Mouse (Mus musculus) midbrain, postnatal 0 days (tissue): ENCODE measurements at regions not wholly inside any gene's neighbourhood (a gene's known extent, or its start where the extent isn't known, plus 50 kb on each side); places are given as distances from the start of the nearest gene placed in this dataset.

Source experiments
- ATAC-seq: fragments of 200-750 bp; cut with Nextera tagmentation; 2 replicates; pipeline ENCODE4 v1.8.0; 2017; ENCODE audit warnings: moderate number of reproducible peaks, mild to moderate bottlenecking, moderate TSS enrichment, moderate library complexity; ENCODE audit not compliant: low FRiP score
- DNase-seq: peaks from one replicate; pipeline ENCODE4 v3.0.0-alpha.2; 2015; ENCODE audit warnings: low spot score
- H3K27ac ChIP-seq: fragments of 300-500 bp; sonication (generic); 2 replicates; pipeline ENCODE4 v1.5.1; 2014; ENCODE audit warnings: low read depth, mild to moderate bottlenecking, low read length, mixed read lengths
- H3K27me3 ChIP-seq: fragments of 300-500 bp; sonication (generic); 2 replicates; pipeline ENCODE4 v1.6.1; 2014; ENCODE audit warnings: low read length, control low read depth, mixed read lengths; ENCODE audit not compliant: insufficient read depth
- H3K36me3 ChIP-seq: fragments of 300-500 bp; sonication (generic); 2 replicates; pipeline ENCODE4 v1.6.1; 2014; ENCODE audit warnings: low read length, control low read depth, mixed read lengths; ENCODE audit not compliant: insufficient read depth
- H3K4me1 ChIP-seq: fragments of 300-500 bp; sonication (generic); 2 replicates; pipeline ENCODE4 v1.6.1; 2014; ENCODE audit warnings: mild to moderate bottlenecking, control low read depth, antibody characterized with exemption, low read length, mixed read lengths; ENCODE audit not compliant: insufficient read depth
- H3K4me2 ChIP-seq: fragments of 300-500 bp; sonication (generic); 2 replicates; pipeline ENCODE4 v1.6.1; 2014; ENCODE audit warnings: low read depth, mild to moderate bottlenecking, low read length, mixed read lengths; ENCODE audit not compliant: poor library complexity, severe bottlenecking
- H3K4me3 ChIP-seq: fragments of 300-500 bp; sonication (generic); 2 replicates; pipeline ENCODE4 v1.5.1; 2014; ENCODE audit warnings: low read depth, mild to moderate bottlenecking, low read length, moderate library complexity
- H3K9ac ChIP-seq: fragments of 300-500 bp; sonication (generic); replicated peaks from 2 replicates; pipeline ENCODE4 v1.6.1; 2014; ENCODE audit warnings: mild to moderate bottlenecking, low read length, moderate library complexity, mixed read lengths; ENCODE audit not compliant: poor library complexity, severe bottlenecking
- H3K9me3 ChIP-seq: fragments of 300-500 bp; sonication (generic); 2 replicates; pipeline ENCODE4 v1.6.1; 2016; ENCODE audit warnings: low read length, control low read depth
- CTCF ChIP-seq: IDR thresholded peaks from 2 replicates; pipeline ENCODE4 v1.5.1; 2016; ENCODE audit warnings: antibody characterized with exemption, mild to moderate bottlenecking
- WGBS: fragments of 180-500 bp; shearing (Covaris S2); extraction: QIAGEN DNeasy Blood & Tissue Kit; methylation state at CpG from one replicate; pipeline ENCODE4 v1.1.7; 2014; 5-methylcytosine and 5-hydroxymethylcytosine counted together

DNA sequence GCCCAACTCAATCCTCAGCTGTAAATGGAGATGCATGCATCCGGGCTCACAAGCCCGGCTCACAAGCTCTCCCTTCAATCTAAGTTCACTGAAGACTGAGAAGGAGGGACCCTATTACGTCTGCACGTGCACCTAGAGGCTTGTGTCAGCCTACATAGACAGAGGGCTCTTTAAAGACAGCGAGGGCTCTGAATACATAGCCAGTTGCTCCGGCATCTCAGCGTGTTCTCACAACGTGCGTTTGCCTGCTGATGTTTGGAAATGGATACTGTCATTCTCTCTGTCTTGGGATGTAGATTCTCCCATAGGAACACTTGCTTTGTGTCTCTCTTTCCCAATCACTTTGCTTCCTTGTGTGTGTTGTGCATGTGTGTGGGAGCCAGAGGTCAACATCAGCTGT is 83.8 kb downstream of the Sox9 start:
- ATAC-seq: no peak
- H3K4me2 ChIP-seq: no peak overlapping the region
- no peak for TF ChIP-seq CTCF
- no peak overlapping the region for H3K27ac ChIP-seq
- DNase-seq: no peak
- no peak overlapping the region for H3K4me3 ChIP-seq
- no peaks in the 10 kb centered on the region for H3K27me3 ChIP-seq
- H3K9me3 ChIP-seq: no peaks in the 10 kb centered on the region
- peaks cover 10% of the 10 kb centered on the region; the same call in 1 of the 2 replicates for H3K4me1 ChIP-seq
- 87% methylated on average over 9 of the region's 9 CpGs for WGBS
- no peak overlapping the region for H3K9ac ChIP-seq
- H3K36me3 ChIP-seq: no peaks in the 10 kb centered on the region

DNA sequence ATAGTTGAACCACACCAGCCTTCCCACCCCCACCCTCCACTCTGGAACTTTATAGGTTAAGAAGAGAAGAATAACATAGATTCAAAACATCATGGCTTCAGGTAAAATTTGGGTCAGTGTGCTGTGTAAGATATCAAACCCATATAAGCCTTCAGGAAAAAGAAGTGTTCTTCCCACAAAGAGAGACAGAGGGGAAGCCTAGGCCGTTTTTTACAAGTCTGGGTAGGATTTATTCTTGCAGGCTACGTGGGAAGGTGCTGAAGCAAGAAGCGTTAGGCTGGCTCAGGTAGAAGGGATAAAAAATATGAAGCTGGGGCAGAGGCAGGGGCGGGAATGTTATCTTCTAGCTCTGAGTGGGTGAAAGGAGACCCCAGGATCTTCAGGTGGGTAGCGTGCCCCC is 87.5 kb downstream of the Sox9 start:
- H3K4me3 ChIP-seq: no peak overlapping the region
- H3K4me1 ChIP-seq: peaks cover 10% of the 10 kb centered on the region
- DNase-seq (no peak), ATAC-seq (no peak)
- no peaks in the 10 kb centered on the region for H3K27me3 ChIP-seq
- H3K36me3 ChIP-seq: no peaks in the 10 kb centered on the region
- H3K9me3 ChIP-seq: no peaks in the 10 kb centered on the region
- TF ChIP-seq CTCF: no peak
- WGBS: 15% methylated on average over 5 of the region's 5 CpGs
- H3K9ac ChIP-seq: no peak overlapping the region; the same call in 1 of the 2 replicates
- H3K4me2 ChIP-seq: peak overlapping the region; percentile 47
- peak overlapping the region; percentile 21; the same call in 1 of the 2 replicates for H3K27ac ChIP-seq

DNA sequence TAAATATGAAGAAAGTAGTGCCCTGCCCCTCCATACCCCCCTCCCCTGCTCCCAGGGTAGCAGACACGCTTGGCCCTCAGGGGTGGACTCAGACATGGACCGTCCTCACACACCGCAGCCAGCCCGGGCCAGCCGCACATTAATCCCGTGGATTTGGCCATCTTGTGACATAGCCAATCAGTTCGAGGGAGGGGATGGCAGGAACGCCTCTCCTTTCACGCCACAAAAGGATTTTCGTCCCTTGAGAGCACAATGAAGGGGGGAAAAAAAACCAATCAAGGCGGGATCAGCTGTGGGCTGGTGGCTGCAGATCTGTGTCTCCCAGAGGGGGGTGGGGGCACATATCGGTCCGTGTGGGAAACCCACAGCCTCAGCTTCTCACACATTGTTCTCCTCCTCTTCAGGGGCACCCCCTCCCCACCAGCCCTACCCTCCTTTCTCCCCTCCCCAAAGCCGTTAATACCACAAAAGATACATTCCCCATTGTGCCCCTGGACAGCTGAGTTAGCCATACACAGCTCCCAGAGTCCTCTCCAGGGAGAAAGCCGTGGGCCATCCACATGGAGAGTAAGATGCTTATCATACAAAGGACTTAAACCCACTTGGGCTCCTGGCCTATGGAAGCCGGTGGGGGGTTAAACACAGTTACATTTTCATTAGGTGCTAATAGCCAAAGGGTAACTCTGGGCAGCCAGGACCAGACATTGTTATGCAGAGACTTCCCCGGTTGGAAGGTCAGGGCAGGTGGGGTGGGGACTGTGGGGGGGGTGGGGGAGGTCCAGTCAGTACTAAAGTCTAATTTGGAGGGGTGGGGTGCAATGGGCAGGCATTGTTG is 88.4 kb downstream of the Sox9 start:
- ATAC-seq (peak; percentile 78), DNase-seq (peak; percentile 73)
- H3K27ac ChIP-seq: 0 out of 2 replicates have a peak overlapping the region, but pooled peaks have one; percentile 21
- no peak overlapping the region for H3K4me3 ChIP-seq
- peaks cover 10% of the 10 kb centered on the region for H3K4me1 ChIP-seq
- peak overlapping the region; percentile 47 for H3K4me2 ChIP-seq
- H3K27me3 ChIP-seq: no peaks in the 10 kb centered on the region
- no peaks in the 10 kb centered on the region for H3K36me3 ChIP-seq
- under 1% methylated on average over 17 of the region's 17 CpGs for WGBS
- H3K9me3 ChIP-seq: no peaks in the 10 kb centered on the region
- peak overlapping the region; percentile 33 for H3K9ac ChIP-seq
- TF ChIP-seq CTCF: no peak

DNA sequence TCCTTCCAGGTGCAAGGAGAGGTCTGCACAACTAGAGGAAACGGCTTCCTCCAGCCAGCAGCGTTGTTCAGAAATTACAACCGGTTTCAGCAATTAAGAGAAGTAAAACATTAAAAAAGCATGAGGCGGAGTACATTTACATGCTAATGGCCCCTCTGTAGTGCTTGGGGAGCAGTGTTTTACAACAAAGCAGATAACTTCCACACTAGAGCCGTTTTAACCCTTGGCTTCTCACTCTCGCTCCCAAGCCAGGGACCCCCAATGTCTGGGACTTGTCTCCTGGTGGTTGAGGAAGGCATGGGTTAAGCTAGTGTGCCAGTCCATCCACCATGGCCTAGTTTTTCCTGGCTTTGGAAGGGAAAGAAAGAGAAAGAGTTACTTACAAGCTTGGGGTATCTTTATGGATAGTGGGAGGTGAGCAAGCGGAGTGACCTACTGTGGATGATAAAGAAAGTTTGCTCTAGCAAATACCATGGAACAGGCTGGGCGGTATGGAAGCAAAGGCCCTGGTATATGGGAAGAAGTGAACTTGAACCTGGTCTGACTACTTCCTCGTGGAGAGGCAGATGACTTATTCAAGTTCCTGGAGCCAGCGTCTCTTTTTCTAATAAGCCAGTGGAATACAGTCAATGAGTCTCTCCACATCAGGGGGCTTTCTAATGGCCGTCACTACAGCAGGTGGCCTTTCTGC is 90.8 kb downstream of the Sox9 start:
- H3K4me3 ChIP-seq: no peak overlapping the region
- H3K9ac ChIP-seq: no peak overlapping the region
- no peaks in the 10 kb centered on the region for H3K36me3 ChIP-seq
- H3K4me2 ChIP-seq: no peak overlapping the region
- no peak for ATAC-seq
- 37% methylated on average over 11 of the region's 11 CpGs for WGBS
- peak overlapping the region; percentile 47; the same call in 1 of the 2 replicates for H3K27ac ChIP-seq
- no peaks in the 10 kb centered on the region for H3K9me3 ChIP-seq
- no peak for TF ChIP-seq CTCF
- DNase-seq: peak; percentile 51
- H3K27me3 ChIP-seq: no peaks in the 10 kb centered on the region
- H3K4me1 ChIP-seq: peaks cover 10% of the 10 kb centered on the region

DNA sequence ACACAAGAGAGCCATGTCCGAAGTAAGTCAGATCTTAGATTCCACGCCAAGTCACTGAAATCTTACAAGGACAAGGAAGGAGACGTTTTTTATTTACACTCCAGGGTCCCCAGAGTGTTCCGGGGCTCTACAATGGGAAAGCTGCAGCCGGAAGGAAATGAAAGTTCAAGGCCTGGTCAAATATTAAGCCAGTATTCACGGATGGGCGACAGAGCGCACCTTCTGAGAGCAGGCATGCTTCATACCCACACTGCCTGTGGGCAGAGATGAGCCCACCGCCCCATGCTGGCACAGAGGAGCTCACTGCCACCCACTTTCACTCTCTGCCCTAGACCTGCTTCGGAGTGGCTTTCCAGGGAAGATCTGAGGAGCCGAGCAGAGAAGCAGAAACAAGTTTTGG is 92.2 kb downstream of the Sox9 start:
- H3K9me3 ChIP-seq: no peaks in the 10 kb centered on the region
- 80% methylated on average over 11 of the region's 11 CpGs for WGBS
- H3K4me3 ChIP-seq: no peak overlapping the region
- no peak overlapping the region for H3K4me2 ChIP-seq
- peaks cover 10% of the 10 kb centered on the region for H3K4me1 ChIP-seq
- TF ChIP-seq CTCF: no peak
- DNase-seq (no peak), ATAC-seq (no peak)
- no peak overlapping the region for H3K9ac ChIP-seq
- H3K36me3 ChIP-seq: no peaks in the 10 kb centered on the region
- H3K27me3 ChIP-seq: no peaks in the 10 kb centered on the region
- no peak overlapping the region for H3K27ac ChIP-seq

DNA sequence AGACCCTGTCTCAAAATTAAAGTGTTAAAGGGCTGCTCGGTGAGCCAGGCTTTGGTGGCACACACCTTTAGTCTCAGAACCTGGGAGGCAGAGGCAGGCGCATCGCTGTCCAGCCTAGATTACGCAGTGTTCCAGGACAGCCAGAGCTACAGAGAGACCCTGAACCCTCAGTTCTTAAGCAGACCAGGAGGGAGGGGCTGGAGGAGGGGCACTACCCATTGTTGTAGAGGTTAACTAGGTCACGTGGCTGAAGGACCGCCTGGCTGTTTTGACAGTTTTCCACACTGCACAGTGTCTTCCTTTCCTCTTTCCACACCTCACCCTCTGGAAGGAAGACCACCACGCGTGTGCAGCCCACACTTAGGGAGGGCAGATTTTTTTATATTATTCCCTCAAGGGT is 94.2 kb downstream of the Sox9 start:
- Histone ChIP-seq H3K4me2 (no peak overlapping the region), H3K36me3 (no peaks in the 10 kb centered on the region), H3K9ac (no peak overlapping the region), H3K4me3 (no peak overlapping the region), H3K27me3 (no peaks in the 10 kb centered on the region), H3K9me3 (0 out of 2 replicates have a peak, but pooled peaks cover 3% of the 10 kb centered on the region), H3K27ac (no peak overlapping the region), H3K4me1 (no peaks in the 10 kb centered on the region; the same call in 1 of the 2 replicates)
- WGBS: 53% methylated on average over 8 of the region's 8 CpGs
- no peak for TF ChIP-seq CTCF
- no peak for DNase-seq
- ATAC-seq: no peak
